Comparison of ENCODE assay signal across 9 mouse cellular contexts in genomic region chr8:46281536-46281935, GRCm38 (mm10). TPM values are rescaled to one million over a fixed set of nuclear protein-coding genes. Genes with fewer than 3 reads are reported as not detected.
DNase-seq lines count a peak whose midpoint lies in the region; ATAC-seq and TF ChIP-seq lines count a peak whose summit lies in the region.
"Had no signal": no experiment of that assay in that cellular context is flagged by ENCODE, and none has a peak within 500 bp of the region (broad histone marks: within the 10 kb centered on the region; RNA-seq: fewer than 3 reads in every experiment).

No protein-coding gene starts in this region.

- no peaks in the 10 kb centered on the region for H3K4me1 ChIP-seq in kidney, postnatal 0 days (replicated peaks; ENCODE audit: insufficient read depth, low read length)
- no peaks in the 10 kb centered on the region for H3K4me1 ChIP-seq in liver, embryonic 14.5 days (replicated peaks; ENCODE audit: control insufficient read depth in 2 of 2, insufficient read depth in 2 of 2, low read length in 1 of 2)

- H3K4me2 ChIP-seq in kidney, postnatal 0 days (ENCODE audit: low read length) = no peak overlapping the region
- no peak overlapping the region for H3K4me2 ChIP-seq in liver, embryonic 14.5 days (ENCODE audit: low read depth)

- H3K27me3 ChIP-seq in kidney, postnatal 0 days (ENCODE audit: insufficient read depth, low read length) = no peaks in the 10 kb centered on the region
- no peaks in the 10 kb centered on the region for H3K27me3 ChIP-seq in liver, embryonic 14.5 days (ENCODE audit: control insufficient read depth, insufficient read depth, low read length)

- no peak overlapping the region for H3K27ac ChIP-seq in kidney, postnatal 0 days
- no peak overlapping the region for H3K27ac ChIP-seq in liver, embryonic 14.5 days

- DNase-seq in right cerebral cortex, adult 18-20 months = peak; percentile 45
- DNase-seq in right cerebral cortex, postnatal 36 days (ENCODE audit: low spot score in 2 of 2) = no peak
- peak; percentile 50 for DNase-seq in c-Kit-positive CD71-negative TER-119-negative erythroid progenitor cells, embryonic 14.5 days (ENCODE audit: low read depth)
- DNase-seq in frontal cortex, postnatal 25 days (ENCODE audit: low spot score in 2 of 2) = peak; percentile 42 to 45
- peak; percentile 72 for DNase-seq in kidney, postnatal 0 days (ENCODE audit: low spot score)
- DNase-seq in liver, embryonic 14.5 days (ENCODE audit: low read depth in 3 of 3, low spot score in 3 of 3) = peak; percentile 26 to 36 (median 35)
- DNase-seq in right cerebral cortex, adult 2 months (ENCODE audit: low spot score in 2 of 2) = peak; percentile 61 to 63
- DNase-seq in urinary bladder, postnatal 36 days (ENCODE audit: low spot score in 2 of 2) = peak; percentile 35 to 57

- no peaks in the 10 kb centered on the region for H3K36me3 ChIP-seq in kidney, postnatal 0 days (ENCODE audit: insufficient read depth, low read length)
- H3K36me3 ChIP-seq in liver, embryonic 14.5 days (replicated peaks; ENCODE audit: control insufficient read depth, insufficient read depth, low read depth) = no peaks in the 10 kb centered on the region

- no peak overlapping the region for H3K4me3 ChIP-seq in kidney, postnatal 0 days (replicated peaks; ENCODE audit: low read depth, low read length)
- H3K4me3 ChIP-seq in liver, embryonic 14.5 days (ENCODE audit: insufficient read depth in 1 of 2, low read depth in 2 of 2, low read length in 2 of 2) = no peak overlapping the region

- no peak for ATAC-seq in kidney, postnatal 0 days (replicated peaks; ENCODE audit: low FRiP score, low read depth)
- ATAC-seq in liver, embryonic 14.5 days (ENCODE audit: insufficient read depth) = no peak

- H3K9ac ChIP-seq in kidney, postnatal 0 days (ENCODE audit: low read depth, low read length) = no peak overlapping the region
- no peak overlapping the region for H3K9ac ChIP-seq in liver, embryonic 14.5 days (replicated peaks)

- no peak for TF ChIP-seq EP300 in liver, embryonic 14.5 days (IDR thresholded peaks at IDR 0.05; ENCODE audit: low read depth)

- peak; percentile 82 for TF ChIP-seq CTCF in kidney, postnatal 0 days (IDR thresholded peaks at IDR 0.05; ENCODE audit: low read depth)
- TF ChIP-seq CTCF in liver, embryonic 14.5 days (IDR thresholded peaks at IDR 0.05; ENCODE audit: low read depth) = peak; percentile 84

- no peaks in the 10 kb centered on the region for H3K9me3 ChIP-seq in kidney, postnatal 0 days (replicated peaks; ENCODE audit: low read length)
- H3K9me3 ChIP-seq in liver, embryonic 14.5 days (ENCODE audit: control insufficient read depth, low read length) = no peaks in the 10 kb centered on the region

- WGBS in kidney, postnatal 0 days = 9% methylated on average over 12 of the region's 13 CpGs
- WGBS in liver, embryonic 14.5 days (ENCODE audit: insufficient replicate concordance) = 8% methylated on average over 13 of the region's 13 CpGs

RNA-seq across cellular contexts. Expression of gene Helt, which starts 12.9 kb away (rescaled TPM):
- polyA plus RNA-seq in kidney, postnatal 0 days (2015; fragmentation: Nextera tagmentation; extraction: Ambion mirVana) = not detected in 2 replicates
- not detected in 2 replicates for polyA plus RNA-seq in liver, embryonic 14.5 days (2012; rRNA removed)
- polyA plus RNA-seq in liver, embryonic 14.5 days (2014; fragmentation: Nextera tagmentation; extraction: Ambion mirVana) = not detected in 2 replicates
- polyA plus RNA-seq: gonadal fat pad, adult 2 months had no signal

Comparison
In these comparisons a context has a peak if more than half of its experiments do, and no peak if none do; other contexts are left out.
1. DNase-seq: peak in right cerebral cortex, adult 18-20 months (single experiment), c-Kit-positive CD71-negative TER-119-negative erythroid progenitor cells, embryonic 14.5 days (single experiment), frontal cortex, postnatal 25 days (2 of 2), kidney, postnatal 0 days (single experiment), liver, embryonic 14.5 days (3 of 3), right cerebral cortex, adult 2 months (2 of 2) and urinary bladder, postnatal 36 days (2 of 2); none in right cerebral cortex, postnatal 36 days (0 of 2).